Comparison of ENCODE assay signal across 9 mouse cellular contexts in the genomic region with DNA sequence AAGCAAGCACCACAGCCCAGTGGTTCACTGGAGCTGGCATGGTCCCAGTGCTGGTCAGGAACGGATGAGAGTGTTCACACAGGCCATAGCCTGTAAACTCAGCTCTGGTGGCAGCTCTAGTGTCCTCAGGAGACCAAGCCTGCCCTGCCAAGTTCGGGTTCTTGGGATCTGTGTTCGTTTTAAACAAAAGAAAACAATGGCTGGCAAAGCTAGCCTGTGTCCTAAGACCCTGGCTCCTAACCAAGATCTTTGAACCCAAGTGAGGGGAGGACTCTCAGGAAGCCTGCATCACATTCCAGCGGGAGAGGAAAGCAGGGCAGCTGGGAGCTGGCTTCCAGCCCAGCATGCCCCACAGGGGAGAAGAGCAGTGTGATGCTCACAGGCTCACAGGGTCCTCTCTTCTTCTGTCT. TPM values are rescaled to one million over a fixed set of nuclear protein-coding genes. Genes with fewer than 3 reads are reported as not detected.
DNase-seq lines count a peak whose midpoint lies in the region; ATAC-seq and TF ChIP-seq lines count a peak whose summit lies in the region.
"Had no signal": no experiment of that assay in that cellular context is flagged by ENCODE, and none has a peak within 500 bp of the region (broad histone marks: within the 10 kb centered on the region; RNA-seq: fewer than 3 reads in every experiment).

No protein-coding gene starts in this region.

- H3K4me2 ChIP-seq in midbrain, embryonic 11.5 days, result no peak overlapping the region
- H3K4me2 ChIP-seq in midbrain, embryonic 12.5 days (replicated peaks), result no peak overlapping the region

- TF ChIP-seq CTCF in cerebellum, adult 2 months (IDR thresholded peaks at IDR 0.05; ENCODE audit: borderline replicate concordance, insufficient read depth, low read depth, low read length), result no peak

- 31% methylated on average over 4 of the region's 4 CpGs for WGBS in midbrain, embryonic 10.5 days
- 28% methylated on average over 4 of the region's 4 CpGs for WGBS in midbrain, embryonic 11.5 days
- 8% methylated on average over 4 of the region's 4 CpGs for WGBS in cerebellum, adult 2 months
- WGBS in midbrain, embryonic 12.5 days, result 22% methylated on average over 4 of the region's 4 CpGs

- peak overlapping the region; percentile 68 for H3K27ac ChIP-seq in midbrain, embryonic 10.5 days (replicated peaks)
- H3K27ac ChIP-seq in midbrain, embryonic 11.5 days (ENCODE audit: low read depth, low read length), result no peak overlapping the region
- no peak overlapping the region for H3K27ac ChIP-seq in cerebellum, adult 2 months (ENCODE audit: insufficient read depth, low read length)
- 0 out of 2 replicates have a peak overlapping the region, but pooled peaks have one; percentile 35 for H3K27ac ChIP-seq in midbrain, embryonic 12.5 days (replicated peaks)

- H3K27me3 ChIP-seq in midbrain, embryonic 10.5 days (ENCODE audit: low read depth, poor library complexity, severe bottlenecking), result peaks cover 5% of the 10 kb centered on the region; the same call in 1 of the 2 replicates
- H3K27me3 ChIP-seq in midbrain, embryonic 11.5 days (ENCODE audit: control insufficient read depth, insufficient read depth, low read length), result no peaks in the 10 kb centered on the region
- no peaks in the 10 kb centered on the region for H3K27me3 ChIP-seq in cerebellum, adult 2 months (ENCODE audit: control insufficient read depth, insufficient read depth, low read length)
- H3K27me3 ChIP-seq in midbrain, embryonic 12.5 days, result peaks cover 19% of the 10 kb centered on the region

- ATAC-seq in midbrain, embryonic 11.5 days (ENCODE audit: low FRiP score), result no peak
- no peak for ATAC-seq in midbrain, embryonic 12.5 days (ENCODE audit: low FRiP score, low read depth)
- ATAC-seq in erythroblast, adult 5-6 weeks (replicated peaks; ENCODE audit: low FRiP score, poor library complexity, severe bottlenecking), result no peak

- no peaks in the 10 kb centered on the region for H3K36me3 ChIP-seq in midbrain, embryonic 10.5 days
- H3K36me3 ChIP-seq in midbrain, embryonic 11.5 days (ENCODE audit: control insufficient read depth, insufficient read depth, low read length), result no peaks in the 10 kb centered on the region
- no peaks in the 10 kb centered on the region for H3K36me3 ChIP-seq in midbrain, embryonic 12.5 days

- H3K9me3 ChIP-seq in midbrain, embryonic 10.5 days (replicated peaks), result peaks cover 8% of the 10 kb centered on the region; the same call in 1 of the 2 replicates
- no peaks in the 10 kb centered on the region for H3K9me3 ChIP-seq in midbrain, embryonic 11.5 days (ENCODE audit: control insufficient read depth, low read length)
- 0 out of 2 replicates have a peak, but pooled peaks cover 4% of the 10 kb centered on the region for H3K9me3 ChIP-seq in midbrain, embryonic 12.5 days

- H3K4me3 ChIP-seq in midbrain, embryonic 10.5 days, result no peak overlapping the region
- H3K4me3 ChIP-seq in midbrain, embryonic 11.5 days (ENCODE audit: low read depth, low read length), result no peak overlapping the region
- H3K4me3 ChIP-seq in cerebellum, adult 2 months (replicated peaks; ENCODE audit: insufficient read depth, low read depth, low read length), result no peak overlapping the region
- H3K4me3 ChIP-seq in midbrain, embryonic 12.5 days, result no peak overlapping the region

- TF ChIP-seq POLR2A in cerebellum, adult 2 months (IDR thresholded peaks at IDR 0.05; ENCODE audit: borderline replicate concordance, insufficient read depth, low read length), result no peak

- H3K4me1 ChIP-seq in midbrain, embryonic 10.5 days, result peaks cover 45% of the 10 kb centered on the region
- H3K4me1 ChIP-seq in midbrain, embryonic 11.5 days (ENCODE audit: control insufficient read depth, insufficient read depth, low read length), result peaks cover 20% of the 10 kb centered on the region
- peaks cover 9% of the 10 kb centered on the region for H3K4me1 ChIP-seq in cerebellum, adult 2 months (ENCODE audit: control insufficient read depth, insufficient read depth, low read length)
- peaks cover 28% of the 10 kb centered on the region for H3K4me1 ChIP-seq in midbrain, embryonic 12.5 days

- H3K9ac ChIP-seq in midbrain, embryonic 11.5 days (ENCODE audit: low read length), result no peak overlapping the region
- no peak overlapping the region for H3K9ac ChIP-seq in midbrain, embryonic 12.5 days (replicated peaks)

- intact Hi-C loops in gastrocnemius, postnatal 14 days (cut with DNase I; ENCODE audit: low total_unique reads), result loop anchor here (5.0 kb wide), 1 partner anchor 152 kb away; no protein-coding TSS in a partner anchor

- DNase-seq in midbrain, embryonic 10.5 days (ENCODE audit: low spot score), result no peak
- DNase-seq in midbrain, embryonic 11.5 days (ENCODE audit: low spot score, missing footprints), result no peak
- DNase-seq in cerebellum, adult 2 months, result peak; percentile 52 to 62
- DNase-seq in gastrocnemius, postnatal 14 days, result peak; percentile 83
- DNase-seq in kidney, adult 9 months, result peak; percentile 87
- no peak for DNase-seq in T-cell, adult 2 months (ENCODE audit: low spot score)

RNA-seq across cellular contexts. Expression of gene Lrrc74a, which starts 36.1 kb away (rescaled TPM):
- polyA plus RNA-seq in midbrain, embryonic 10.5 days (2016; fragmentation: Nextera tagmentation; extraction: Ambion mirVana), result not detected in 2 replicates
- polyA plus RNA-seq in midbrain, embryonic 11.5 days (2014; fragmentation: Nextera tagmentation; extraction: Ambion mirVana), result not detected in 2 replicates
- not detected in 2 replicates for polyA plus RNA-seq in cerebellum, adult 2 months (2012; rRNA removed)
- not detected for total RNA-seq in gastrocnemius, postnatal 14 days (2021)
- polyA plus RNA-seq in midbrain, embryonic 12.5 days (2016; fragmentation: Nextera tagmentation; extraction: Ambion mirVana), result not detected in 2 replicates
- not detected in 2 replicates for total RNA-seq in erythroblast, adult 5-6 weeks (2015; ENCODE audit: low replicate concordance)
- total RNA-seq in erythroblast, adult 5-6 weeks (2017; ENCODE audit: low replicate concordance), result not detected in 2 replicates
- total RNA-seq: layer of hippocampus, adult 18-20 months had no signal

RNA-seq across cellular contexts. Expression of gene Angel1, which starts 44.0 kb away (rescaled TPM):
- polyA plus RNA-seq in midbrain, embryonic 10.5 days (2016; fragmentation: Nextera tagmentation; extraction: Ambion mirVana), result 14.4 and 16.0 TPM in 2 replicates
- 12.2 and 12.5 TPM in 2 replicates for polyA plus RNA-seq in midbrain, embryonic 11.5 days (2014; fragmentation: Nextera tagmentation; extraction: Ambion mirVana)
- polyA plus RNA-seq in cerebellum, adult 2 months (2012; rRNA removed), result 23.6 and 23.9 TPM in 2 replicates
- total RNA-seq in gastrocnemius, postnatal 14 days (2021), result 1 to 10 TPM; 4.6 to 4.7 TPM
- polyA plus RNA-seq in midbrain, embryonic 12.5 days (2016; fragmentation: Nextera tagmentation; extraction: Ambion mirVana), result 14.3 and 16.8 TPM in 2 replicates
- total RNA-seq in erythroblast, adult 5-6 weeks (2015; ENCODE audit: low replicate concordance), result not detected in 2 replicates
- 0.09 and 0.14 TPM in 2 replicates for total RNA-seq in erythroblast, adult 5-6 weeks (2017; ENCODE audit: low replicate concordance)

Comparison
In these comparisons a context has a peak if more than half of its experiments do, and no peak if none do; other contexts are left out.
1. H3K27ac ChIP-seq: peak in midbrain, embryonic 10.5 days (single experiment) and midbrain, embryonic 12.5 days (single experiment); none in midbrain, embryonic 11.5 days (single experiment) and cerebellum, adult 2 months (single experiment).
2. DNase-seq: peak in cerebellum, adult 2 months (2 of 2), gastrocnemius, postnatal 14 days (single experiment) and kidney, adult 9 months (single experiment); none in midbrain, embryonic 10.5 days (single experiment), midbrain, embryonic 11.5 days (single experiment) and T-cell, adult 2 months (single experiment).